Mouse (Mus musculus): ENCODE measurements around the gene Foxo3. TPM values are rescaled to one million over a fixed set of nuclear protein-coding genes. Genes with fewer than 3 reads are reported as not detected.
A peak's percentile ranks its signal among the peaks of the same experiment; 100 is the strongest.

Gene Foxo3
- total and polyA plus RNA-seq, 2 experiments, result 17.0 to 35.4 TPM

DNA sequence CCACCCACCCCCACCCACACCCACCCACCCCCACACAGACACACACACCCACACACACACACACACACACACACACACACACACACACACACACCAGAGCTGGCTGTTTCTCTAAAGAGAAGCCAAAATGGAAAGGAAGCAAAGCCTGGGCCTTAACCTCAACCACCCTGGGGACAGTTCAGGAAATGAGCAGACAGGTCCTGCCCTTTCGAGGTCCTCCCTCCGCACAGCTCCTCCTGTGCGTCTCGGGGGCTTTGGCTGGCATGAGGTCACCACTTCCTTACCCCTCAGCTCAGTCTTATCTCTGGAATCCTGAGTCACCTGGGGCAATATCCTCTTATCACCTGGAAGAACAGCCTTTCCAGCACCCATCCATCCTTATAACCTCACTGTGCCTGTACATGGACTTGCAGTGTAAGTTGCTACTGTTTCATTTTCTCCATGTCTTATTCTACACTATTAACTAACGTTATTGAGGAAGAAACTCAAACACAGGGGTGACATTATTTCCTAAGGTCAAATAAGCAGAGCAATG lies 56.1 kb downstream of the Foxo3 start:
- no peak for TF ChIP-seq POLR2A (IDR thresholded peaks at IDR 0.05; ENCODE audit: extremely low read depth, insufficient read depth, low read length)
- no peak for TF ChIP-seq CTCF (IDR thresholded peaks at IDR 0.05; ENCODE audit: low read depth, low read length)
- Histone ChIP-seq H3K27me3 (ENCODE audit: control insufficient read depth, insufficient read depth, low read length) (no peaks in the 10 kb centered on the region), H3K4me3 (ENCODE audit: insufficient read depth, low read depth, low read length) (no peak overlapping the region), H3K9ac (ENCODE audit: low read depth, low read length) (no peak overlapping the region), H3K4me1 (ENCODE audit: control insufficient read depth, insufficient read depth, low read length) (peaks cover 11% of the 10 kb centered on the region), H3K27ac (replicated peaks; ENCODE audit: insufficient read depth, low read depth, low read length) (no peak overlapping the region), H3K36me3 (ENCODE audit: control insufficient read depth, insufficient read depth, low read length) (no peaks in the 10 kb centered on the region), H3K79me2 (ENCODE audit: control insufficient read depth, insufficient read depth, low read length) (peaks cover 38% of the 10 kb centered on the region; the same call in 1 of the 2 replicates)
- DNase-seq (ENCODE audit: extremely low read depth, low read depth, low spot score), result no peak
- 67% methylated on average over 5 of the region's 5 CpGs for WGBS

DNA sequence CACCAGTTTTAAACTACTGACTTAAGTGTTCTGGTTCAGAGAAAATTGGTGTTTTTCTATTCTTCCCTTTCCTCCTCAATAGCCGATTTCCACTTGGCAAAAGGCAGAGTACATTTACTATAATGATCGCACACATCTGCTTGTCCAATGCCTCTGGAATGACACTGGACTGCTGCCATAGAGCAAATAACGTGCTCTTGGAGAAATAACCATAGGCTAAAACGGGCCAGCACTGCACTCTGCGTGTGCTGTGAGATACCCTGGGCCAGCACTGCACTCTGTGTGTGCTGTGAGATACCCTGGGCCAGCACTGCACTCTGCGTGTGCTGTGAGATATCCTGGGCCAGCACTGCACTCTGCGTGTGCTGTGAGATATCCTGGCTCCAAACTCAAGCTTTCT lies 65.1 kb downstream of the Foxo3 start:
- Histone ChIP-seq H3K27ac (replicated peaks; ENCODE audit: insufficient read depth, low read depth, low read length) (0 out of 2 replicates have a peak overlapping the region, but pooled peaks have one; percentile 5), H3K79me2 (ENCODE audit: control insufficient read depth, insufficient read depth, low read length) (peaks cover 62% of the 10 kb centered on the region), H3K36me3 (ENCODE audit: control insufficient read depth, insufficient read depth, low read length) (no peaks in the 10 kb centered on the region), H3K9ac (ENCODE audit: low read depth, low read length) (no peak overlapping the region), H3K27me3 (ENCODE audit: control insufficient read depth, insufficient read depth, low read length) (no peaks in the 10 kb centered on the region), H3K4me3 (ENCODE audit: insufficient read depth, low read depth, low read length) (no peak overlapping the region), H3K4me1 (ENCODE audit: control insufficient read depth, insufficient read depth, low read length) (peaks cover 24% of the 10 kb centered on the region)
- DNase-seq (ENCODE audit: extremely low read depth, low read depth, low spot score), result peak; percentile 80
- 26% methylated on average over 7 of the region's 7 CpGs for WGBS
- TF ChIP-seq POLR2A (IDR thresholded peaks at IDR 0.05; ENCODE audit: extremely low read depth, insufficient read depth, low read length), result no peak
- no peak for TF ChIP-seq CTCF (IDR thresholded peaks at IDR 0.05; ENCODE audit: low read depth, low read length)

DNA sequence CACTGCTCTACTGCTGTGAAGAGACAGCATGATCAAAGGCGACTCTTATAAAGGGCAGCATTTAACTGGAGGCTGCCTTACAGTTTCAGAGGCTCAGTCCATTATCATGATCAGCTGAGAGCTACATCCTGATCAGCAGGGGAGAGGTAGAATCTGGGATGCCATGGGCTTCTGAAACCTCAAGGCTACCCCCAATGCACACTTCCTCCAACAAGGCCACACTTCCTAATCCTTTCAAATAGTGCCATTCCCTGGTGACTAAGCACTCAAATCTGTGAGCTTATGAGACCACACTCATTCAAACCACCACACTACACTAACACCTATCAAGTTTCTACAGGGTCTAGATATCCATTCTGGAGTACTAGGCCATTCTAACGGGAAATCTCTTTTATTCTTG lies 65.9 kb downstream of the Foxo3 start:
- H3K9ac ChIP-seq (ENCODE audit: low read depth, low read length), result no peak overlapping the region
- TF ChIP-seq CTCF (IDR thresholded peaks at IDR 0.05; ENCODE audit: low read depth, low read length) (no peak), POLR2A (IDR thresholded peaks at IDR 0.05; ENCODE audit: extremely low read depth, insufficient read depth, low read length) (no peak)
- no peak overlapping the region for H3K27ac ChIP-seq (replicated peaks; ENCODE audit: insufficient read depth, low read depth, low read length)
- no peaks in the 10 kb centered on the region for H3K36me3 ChIP-seq (ENCODE audit: control insufficient read depth, insufficient read depth, low read length)
- H3K4me1 ChIP-seq (ENCODE audit: control insufficient read depth, insufficient read depth, low read length), result peaks cover 26% of the 10 kb centered on the region
- WGBS, result 91% methylated on average over 2 of the region's 2 CpGs
- no peaks in the 10 kb centered on the region for H3K27me3 ChIP-seq (ENCODE audit: control insufficient read depth, insufficient read depth, low read length)
- no peak for DNase-seq (ENCODE audit: extremely low read depth, low read depth, low spot score)
- H3K4me3 ChIP-seq (ENCODE audit: insufficient read depth, low read depth, low read length), result no peak overlapping the region
- H3K79me2 ChIP-seq (ENCODE audit: control insufficient read depth, insufficient read depth, low read length), result peaks cover 66% of the 10 kb centered on the region

DNA sequence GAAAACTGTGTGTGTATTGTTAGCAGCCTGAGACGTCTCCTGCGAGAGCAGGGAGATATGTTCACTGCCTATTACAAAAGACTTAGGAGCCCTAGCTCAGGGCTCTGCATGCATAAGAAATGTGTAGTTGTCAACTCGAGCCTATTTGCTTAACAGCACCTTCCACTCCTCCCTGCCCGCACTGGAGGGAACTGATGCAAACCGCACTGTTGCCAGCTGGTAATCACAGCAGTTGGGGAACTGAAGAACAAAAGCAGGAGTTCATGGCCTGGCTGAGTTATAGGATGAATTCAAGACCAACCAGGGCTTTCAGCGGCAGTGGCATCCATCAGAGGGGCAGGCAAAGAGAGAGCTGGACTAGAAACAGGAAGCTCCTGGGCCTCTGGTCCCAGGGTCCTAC lies 66.7 kb downstream of the Foxo3 start:
- Histone ChIP-seq H3K4me1 (ENCODE audit: control insufficient read depth, insufficient read depth, low read length) (peaks cover 28% of the 10 kb centered on the region), H3K9ac (ENCODE audit: low read depth, low read length) (no peak overlapping the region), H3K4me3 (ENCODE audit: insufficient read depth, low read depth, low read length) (no peak overlapping the region), H3K79me2 (ENCODE audit: control insufficient read depth, insufficient read depth, low read length) (peaks cover 70% of the 10 kb centered on the region), H3K36me3 (ENCODE audit: control insufficient read depth, insufficient read depth, low read length) (no peaks in the 10 kb centered on the region), H3K27ac (replicated peaks; ENCODE audit: insufficient read depth, low read depth, low read length) (no peak overlapping the region), H3K27me3 (ENCODE audit: control insufficient read depth, insufficient read depth, low read length) (no peaks in the 10 kb centered on the region)
- TF ChIP-seq POLR2A (IDR thresholded peaks at IDR 0.05; ENCODE audit: extremely low read depth, insufficient read depth, low read length), result no peak
- no peak for TF ChIP-seq CTCF (IDR thresholded peaks at IDR 0.05; ENCODE audit: low read depth, low read length)
- no peak for DNase-seq (ENCODE audit: extremely low read depth, low read depth, low spot score)
- 92% methylated on average over 6 of the region's 6 CpGs for WGBS

DNA sequence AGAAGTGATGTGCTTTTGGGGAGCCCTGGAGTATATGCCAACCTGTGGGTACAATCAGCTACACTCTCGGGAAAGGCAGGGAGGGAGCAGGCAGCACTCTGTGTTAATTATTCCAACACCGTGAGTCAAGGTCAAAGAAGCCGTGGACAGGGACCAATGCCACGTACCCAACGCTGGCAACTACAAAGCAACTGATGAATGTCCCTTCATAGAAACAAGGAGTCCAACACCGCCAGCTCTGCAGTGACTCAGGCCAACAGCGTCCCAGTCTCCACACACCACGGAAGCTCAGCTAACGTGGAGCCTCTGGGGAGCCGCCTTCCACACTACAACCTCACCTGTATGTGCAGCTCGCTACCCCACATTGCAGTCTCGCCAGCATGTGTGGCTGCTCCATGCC lies 68.9 kb downstream of the Foxo3 start:
- TF ChIP-seq POLR2A (IDR thresholded peaks at IDR 0.05; ENCODE audit: extremely low read depth, insufficient read depth, low read length) (no peak), CTCF (IDR thresholded peaks at IDR 0.05; ENCODE audit: low read depth, low read length) (no peak)
- H3K27ac ChIP-seq (replicated peaks; ENCODE audit: insufficient read depth, low read depth, low read length), result no peak overlapping the region
- H3K4me1 ChIP-seq (ENCODE audit: control insufficient read depth, insufficient read depth, low read length), result peaks cover 41% of the 10 kb centered on the region
- no peaks in the 10 kb centered on the region for H3K27me3 ChIP-seq (ENCODE audit: control insufficient read depth, insufficient read depth, low read length)
- H3K79me2 ChIP-seq (ENCODE audit: control insufficient read depth, insufficient read depth, low read length), result peaks cover 51% of the 10 kb centered on the region
- H3K36me3 ChIP-seq (ENCODE audit: control insufficient read depth, insufficient read depth, low read length), result no peaks in the 10 kb centered on the region
- WGBS, result 51% methylated on average over 12 of the region's 12 CpGs
- H3K4me3 ChIP-seq (ENCODE audit: insufficient read depth, low read depth, low read length), result no peak overlapping the region
- H3K9ac ChIP-seq (ENCODE audit: low read depth, low read length), result no peak overlapping the region
- peak; percentile 62 for DNase-seq (ENCODE audit: extremely low read depth, low read depth, low spot score)

DNA sequence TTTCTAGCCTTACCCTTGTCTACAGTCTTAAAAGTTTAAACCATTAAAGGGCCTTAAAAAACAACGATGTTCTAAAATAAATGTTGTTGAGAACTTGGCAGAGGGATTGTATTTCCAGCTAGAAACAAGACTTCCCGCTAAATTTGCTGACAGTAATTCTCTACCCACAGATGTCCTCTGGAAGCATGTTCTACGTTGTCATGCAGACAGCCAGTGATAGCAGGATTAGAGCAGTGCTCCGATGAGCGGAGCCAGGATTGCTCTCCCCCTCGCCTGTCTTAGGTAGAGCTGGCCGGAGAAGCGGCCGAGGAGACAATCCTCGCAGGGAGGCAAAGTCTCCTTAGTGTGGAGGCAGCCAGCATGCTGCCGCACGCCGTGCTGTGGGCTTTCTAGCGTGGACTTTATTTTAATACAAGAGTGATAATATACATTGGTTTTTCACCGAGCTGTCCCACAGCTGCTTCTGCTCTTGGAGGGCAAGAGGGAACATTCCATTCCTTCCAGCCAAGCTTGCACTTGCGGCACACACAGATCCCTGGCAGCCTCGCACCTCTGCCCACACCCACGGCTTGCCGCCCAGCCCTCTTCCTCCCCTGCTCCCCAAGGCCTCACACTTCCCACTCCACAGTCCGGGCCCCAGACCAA lies 71.7 kb downstream of the Foxo3 start:
- H3K27me3 ChIP-seq (ENCODE audit: control insufficient read depth, insufficient read depth, low read length), result no peaks in the 10 kb centered on the region
- peak overlapping the region; percentile 18; the same call in 1 of the 2 replicates for H3K9ac ChIP-seq (ENCODE audit: low read depth, low read length)
- TF ChIP-seq CTCF (IDR thresholded peaks at IDR 0.05; ENCODE audit: low read depth, low read length) (no peak), POLR2A (IDR thresholded peaks at IDR 0.05; ENCODE audit: extremely low read depth, insufficient read depth, low read length) (no peak)
- peaks cover 46% of the 10 kb centered on the region; the same call in 1 of the 2 replicates for H3K79me2 ChIP-seq (ENCODE audit: control insufficient read depth, insufficient read depth, low read length)
- H3K36me3 ChIP-seq (ENCODE audit: control insufficient read depth, insufficient read depth, low read length), result no peaks in the 10 kb centered on the region
- no peak overlapping the region; the same call in 1 of the 2 replicates for H3K27ac ChIP-seq (replicated peaks; ENCODE audit: insufficient read depth, low read depth, low read length)
- DNase-seq (ENCODE audit: extremely low read depth, low read depth, low spot score), result peak; percentile 42
- H3K4me1 ChIP-seq (ENCODE audit: control insufficient read depth, insufficient read depth, low read length), result peaks cover 33% of the 10 kb centered on the region
- no peak overlapping the region for H3K4me3 ChIP-seq (ENCODE audit: insufficient read depth, low read depth, low read length)
- WGBS, result 71% methylated on average over 20 of the region's 20 CpGs

Measured in liver, adult 2 months (tissue).